Mouse (Mus musculus): Measurements from ENCODE around the gene Tnfsf12. TPM values are rescaled to one million over a fixed set of nuclear protein-coding genes. Genes with fewer than 3 reads are reported as not detected.
A peak's percentile ranks its signal among the peaks of the same experiment; 100 is the strongest.
"Not testable (repeated sequence)": the region's sequence is repeated elsewhere in the genome, so short reads cannot be mapped to it uniquely, and the experiment has no call there.

The Tnfsf12 gene
- 8.0 and 9.4 TPM in 2 replicates for polyA plus RNA-seq (2014; fragmentation: Nextera tagmentation; extraction: Ambion mirVana)

GRCm38 (mm10) chr11:69695361-69696181, at the start of gene Tnfsf12, which contains the start of gene Tnfsfm13:
Tnfsf12 (minus strand) TSS chr11:69695849.
Tnfsfm13 (minus strand) TSS chr11:69696098.
- Histone ChIP-seq H3K27me3 (replicated peaks; ENCODE audit: control insufficient read depth, insufficient read depth, low read length) (no peaks in the 10 kb centered on the region), H3K36me3 (ENCODE audit: control insufficient read depth, insufficient read depth, low read length) (no peaks in the 10 kb centered on the region), H3K4me1 (replicated peaks; ENCODE audit: control insufficient read depth, insufficient read depth, low read length) (no peaks in the 10 kb centered on the region), H3K9me3 (ENCODE audit: control insufficient read depth, low read length) (0 out of 2 replicates have a peak, but pooled peaks cover 3% of the 10 kb centered on the region), H3K9ac (ENCODE audit: low read length) (peak within 1 kb of the TSS; percentile 59), H3K4me3 (ENCODE audit: low read depth, low read length) (peak within 1 kb of the TSS; percentile 54), H3K4me2 (ENCODE audit: low read length) (peak within 1 kb of the TSS; percentile 79), H3K27ac (ENCODE audit: low read depth) (peak within 1 kb of the TSS; percentile 57)
- peak; percentile 69 for ATAC-seq (replicated peaks; ENCODE audit: low FRiP score, low TSS enrichment, low read depth)
- DNase-seq (ENCODE audit: low spot score), result peak; percentile 78
- under 1% methylated on average over 29 of the region's 41 CpGs for WGBS

- not testable (repeated sequence) for H3K4me3 ChIP-seq (ENCODE audit: low read depth, low read length); DNase-seq (ENCODE audit: low spot score); H3K4me2 ChIP-seq (ENCODE audit: low read length); H3K27ac ChIP-seq (ENCODE audit: low read depth); H3K9me3 ChIP-seq (ENCODE audit: control insufficient read depth, low read length); H3K4me1 ChIP-seq (replicated peaks; ENCODE audit: control insufficient read depth, insufficient read depth, low read length); ATAC-seq (replicated peaks; ENCODE audit: low FRiP score, low TSS enrichment, low read depth); H3K27me3 ChIP-seq (replicated peaks; ENCODE audit: control insufficient read depth, insufficient read depth, low read length); H3K9ac ChIP-seq (ENCODE audit: low read length)
- 81% methylated on average over 2 of the region's 3 CpGs for WGBS
- peaks cover 34% of the 10 kb centered on the region for H3K36me3 ChIP-seq (ENCODE audit: control insufficient read depth, insufficient read depth, low read length)
These were observed 35.8 kb upstream of the Tnfsf12 start for GRCm38 (mm10) chr11:69731408-69731807.

- Histone ChIP-seq H3K4me3 (ENCODE audit: low read depth, low read length) (no peak overlapping the region), H3K4me2 (ENCODE audit: low read length) (no peak overlapping the region), H3K9me3 (ENCODE audit: control insufficient read depth, low read length) (no peaks in the 10 kb centered on the region), H3K36me3 (ENCODE audit: control insufficient read depth, insufficient read depth, low read length) (peaks cover 10% of the 10 kb centered on the region), H3K27ac (ENCODE audit: low read depth) (no peak overlapping the region), H3K4me1 (replicated peaks; ENCODE audit: control insufficient read depth, insufficient read depth, low read length) (no peaks in the 10 kb centered on the region), H3K9ac (ENCODE audit: low read length) (no peak overlapping the region), H3K27me3 (replicated peaks; ENCODE audit: control insufficient read depth, insufficient read depth, low read length) (no peaks in the 10 kb centered on the region)
- ATAC-seq (replicated peaks; ENCODE audit: low FRiP score, low TSS enrichment, low read depth) (no peak), DNase-seq (ENCODE audit: low spot score) (peak; percentile 68)
- WGBS, result 22% methylated on average over 3 of the region's 3 CpGs
These were observed 33.4 kb upstream of the Tnfsf12 start for GRCm38 (mm10) chr11:69729063-69729462.

- H3K27ac ChIP-seq (ENCODE audit: low read depth), result no peak overlapping the region
- DNase-seq (ENCODE audit: low spot score), result no peak
These were observed 30.3 kb upstream of the Tnfsf12 start for GRCm38 (mm10) chr11:69725951-69726350.

GRCm38 (mm10) chr11:69723074-69723473, 27.4 kb upstream of the Tnfsf12 start:
- no peak for ATAC-seq (replicated peaks; ENCODE audit: low FRiP score, low TSS enrichment, low read depth)
- Histone ChIP-seq H3K9ac (ENCODE audit: low read length) (no peak overlapping the region), H3K4me1 (replicated peaks; ENCODE audit: control insufficient read depth, insufficient read depth, low read length) (no peaks in the 10 kb centered on the region), H3K9me3 (ENCODE audit: control insufficient read depth, low read length) (no peaks in the 10 kb centered on the region), H3K27me3 (replicated peaks; ENCODE audit: control insufficient read depth, insufficient read depth, low read length) (no peaks in the 10 kb centered on the region), H3K4me2 (ENCODE audit: low read length) (no peak overlapping the region), H3K36me3 (ENCODE audit: control insufficient read depth, insufficient read depth, low read length) (no peaks in the 10 kb centered on the region), H3K4me3 (ENCODE audit: low read depth, low read length) (no peak overlapping the region), H3K27ac (ENCODE audit: low read depth) (no peak overlapping the region)
- no peak for DNase-seq (ENCODE audit: low spot score)
- WGBS, result 50% methylated on average over 2 of the region's 2 CpGs

More at GRCm38 (mm10) chr11:69725951-69726350, 30.3 kb upstream of the Tnfsf12 start:
- H3K4me1 ChIP-seq (replicated peaks; ENCODE audit: control insufficient read depth, insufficient read depth, low read length), result no peaks in the 10 kb centered on the region
- no peak overlapping the region for H3K4me3 ChIP-seq (ENCODE audit: low read depth, low read length)
- H3K27me3 ChIP-seq (replicated peaks; ENCODE audit: control insufficient read depth, insufficient read depth, low read length), result no peaks in the 10 kb centered on the region
- 34% methylated on average over 5 of the region's 5 CpGs for WGBS
- H3K36me3 ChIP-seq (ENCODE audit: control insufficient read depth, insufficient read depth, low read length), result no peaks in the 10 kb centered on the region
- H3K9ac ChIP-seq (ENCODE audit: low read length), result no peak overlapping the region
- ATAC-seq (replicated peaks; ENCODE audit: low FRiP score, low TSS enrichment, low read depth), result no peak
- no peaks in the 10 kb centered on the region for H3K9me3 ChIP-seq (ENCODE audit: control insufficient read depth, low read length)
- H3K4me2 ChIP-seq (ENCODE audit: low read length), result no peak overlapping the region

GRCm38 (mm10) chr11:69720852-69721251, 25.2 kb upstream of the Tnfsf12 start:
- no peaks in the 10 kb centered on the region for H3K27me3 ChIP-seq (replicated peaks; ENCODE audit: control insufficient read depth, insufficient read depth, low read length)
- H3K4me1 ChIP-seq (replicated peaks; ENCODE audit: control insufficient read depth, insufficient read depth, low read length), result peaks cover 3% of the 10 kb centered on the region
- no peak overlapping the region for H3K4me3 ChIP-seq (ENCODE audit: low read depth, low read length)
- H3K9me3 ChIP-seq (ENCODE audit: control insufficient read depth, low read length), result no peaks in the 10 kb centered on the region
- 60% methylated on average over 6 of the region's 6 CpGs for WGBS
- no peak overlapping the region for H3K9ac ChIP-seq (ENCODE audit: low read length)
- ATAC-seq (replicated peaks; ENCODE audit: low FRiP score, low TSS enrichment, low read depth), result no peak
- H3K4me2 ChIP-seq (ENCODE audit: low read length), result no peak overlapping the region
- no peaks in the 10 kb centered on the region for H3K36me3 ChIP-seq (ENCODE audit: control insufficient read depth, insufficient read depth, low read length)
- no peak overlapping the region for H3K27ac ChIP-seq (ENCODE audit: low read depth)
- DNase-seq (ENCODE audit: low spot score), result no peak

- Histone ChIP-seq H3K27ac (ENCODE audit: low read depth) (no peak overlapping the region), H3K4me1 (replicated peaks; ENCODE audit: control insufficient read depth, insufficient read depth, low read length) (peaks cover 6% of the 10 kb centered on the region), H3K36me3 (ENCODE audit: control insufficient read depth, insufficient read depth, low read length) (no peaks in the 10 kb centered on the region), H3K9ac (ENCODE audit: low read length) (no peak overlapping the region), H3K4me3 (ENCODE audit: low read depth, low read length) (no peak overlapping the region), H3K27me3 (replicated peaks; ENCODE audit: control insufficient read depth, insufficient read depth, low read length) (no peaks in the 10 kb centered on the region), H3K9me3 (ENCODE audit: control insufficient read depth, low read length) (no peaks in the 10 kb centered on the region), H3K4me2 (ENCODE audit: low read length) (no peak overlapping the region)
- 69% methylated on average over 6 of the region's 6 CpGs for WGBS
- no peak for DNase-seq (ENCODE audit: low spot score)
- ATAC-seq (replicated peaks; ENCODE audit: low FRiP score, low TSS enrichment, low read depth), result no peak
These were observed 23.8 kb upstream of the Tnfsf12 start for GRCm38 (mm10) chr11:69719423-69719822.

GRCm38 (mm10) chr11:69718661-69719060, 23.0 kb upstream of the Tnfsf12 start:
- no peaks in the 10 kb centered on the region for H3K9me3 ChIP-seq (ENCODE audit: control insufficient read depth, low read length)
- H3K4me1 ChIP-seq (replicated peaks; ENCODE audit: control insufficient read depth, insufficient read depth, low read length), result peaks cover 6% of the 10 kb centered on the region
- ATAC-seq (replicated peaks; ENCODE audit: low FRiP score, low TSS enrichment, low read depth) (no peak), DNase-seq (ENCODE audit: low spot score) (no peak)
- H3K9ac ChIP-seq (ENCODE audit: low read length), result no peak overlapping the region
- 29% methylated on average over 15 of the region's 15 CpGs for WGBS
- H3K27ac ChIP-seq (ENCODE audit: low read depth), result no peak overlapping the region
- no peaks in the 10 kb centered on the region for H3K27me3 ChIP-seq (replicated peaks; ENCODE audit: control insufficient read depth, insufficient read depth, low read length)
- no peaks in the 10 kb centered on the region for H3K36me3 ChIP-seq (ENCODE audit: control insufficient read depth, insufficient read depth, low read length)
- no peak overlapping the region for H3K4me2 ChIP-seq (ENCODE audit: low read length)
- no peak overlapping the region for H3K4me3 ChIP-seq (ENCODE audit: low read depth, low read length)

- Histone ChIP-seq H3K9me3 (ENCODE audit: control insufficient read depth, low read length) (no peaks in the 10 kb centered on the region), H3K27ac (ENCODE audit: low read depth) (no peak overlapping the region), H3K9ac (ENCODE audit: low read length) (no peak overlapping the region), H3K4me1 (replicated peaks; ENCODE audit: control insufficient read depth, insufficient read depth, low read length) (peaks cover 6% of the 10 kb centered on the region), H3K36me3 (ENCODE audit: control insufficient read depth, insufficient read depth, low read length) (no peaks in the 10 kb centered on the region), H3K27me3 (replicated peaks; ENCODE audit: control insufficient read depth, insufficient read depth, low read length) (no peaks in the 10 kb centered on the region), H3K4me3 (ENCODE audit: low read depth, low read length) (no peak overlapping the region), H3K4me2 (ENCODE audit: low read length) (no peak overlapping the region)
- 64% methylated on average over 4 of the region's 4 CpGs for WGBS
- DNase-seq (ENCODE audit: low spot score), result no peak
- ATAC-seq (replicated peaks; ENCODE audit: low FRiP score, low TSS enrichment, low read depth), result no peak
These were observed 21.3 kb upstream of the Tnfsf12 start for GRCm38 (mm10) chr11:69716953-69717352.

Measured in intestine, embryonic 14.5 days (tissue).